Mouse (Mus musculus) liver, postnatal 0 days (tissue): ENCODE results near the gene Serpini1.

ENCODE experiments used
- CTCF ChIP-seq: sonication (generic); IDR thresholded peaks from 2 replicates; pipeline ENCODE4 v1.5.1; 2016; ENCODE audit warnings: antibody characterized with exemption, low read depth
- EP300 ChIP-seq: IDR thresholded peaks from 2 replicates; pipeline ENCODE4 v1.6.1; 2016; ENCODE audit warnings: antibody characterized with exemption, low read depth, mild to moderate bottlenecking

DNA sequence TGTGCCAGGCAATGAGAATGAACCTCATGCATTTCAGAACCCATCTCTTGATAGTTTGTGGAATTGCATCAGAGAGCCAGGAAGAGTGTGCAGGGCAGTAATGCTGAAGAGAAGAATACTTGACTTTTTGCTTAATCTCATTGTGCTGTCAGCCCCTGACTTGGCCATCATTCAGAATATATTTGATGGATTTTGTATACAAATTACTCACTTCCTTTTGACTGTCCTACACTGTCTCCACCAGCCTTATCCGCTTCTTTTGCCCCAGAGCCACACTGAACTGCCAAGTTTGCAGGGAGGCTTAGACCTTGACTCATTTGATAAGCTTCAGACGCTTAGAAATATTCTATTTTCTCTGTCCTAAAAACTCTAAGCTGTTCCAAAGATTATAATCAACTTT lies 129.4 kb downstream of the Serpini1 start:
- TF ChIP-seq EP300 = no peak
- TF ChIP-seq CTCF = no peak
